Mouse (Mus musculus) spleen, adult 2 months (tissue): ENCODE results near the gene Apoc1. TPM values are rescaled to one million over a fixed set of nuclear protein-coding genes. Genes with fewer than 3 reads are reported as not detected.

ENCODE experiments used
- DNase-seq, 2 experiments: peaks; one replicate each; pipeline versions ENCODE4 v3.0.0 to v3.0.0-alpha.2; 2012 to 2021; ENCODE audit warnings: low spot score in 2 of 2, low read depth in 1 of 2
- H3K27ac ChIP-seq: fragments of 200-500 bp; 2 replicates; pipeline ENCODE4 v1.5.1; 2012; ENCODE audit warnings: low read length, inconsistent platforms; ENCODE audit not compliant: insufficient read depth
- H3K27me3 ChIP-seq: fragments of 200-500 bp; 2 replicates; pipeline ENCODE4 v1.6.1; 2012; ENCODE audit warnings: mild to moderate bottlenecking, moderate library complexity, low read length, inconsistent platforms; ENCODE audit not compliant: control insufficient read depth, insufficient read depth
- H3K36me3 ChIP-seq: fragments of 200-500 bp; 2 replicates; pipeline ENCODE4 v1.6.1; 2012; ENCODE audit warnings: mild to moderate bottlenecking, low read length, inconsistent platforms; ENCODE audit not compliant: control insufficient read depth, insufficient read depth
- H3K4me1 ChIP-seq: fragments of 200-500 bp; 2 replicates; pipeline ENCODE4 v1.6.1; 2011; ENCODE audit warnings: inconsistent platforms; ENCODE audit not compliant: control insufficient read depth, insufficient read depth, insufficient read length
- H3K4me3 ChIP-seq: fragments of 200-500 bp; 2 replicates; pipeline ENCODE4 v1.5.1; 2011; ENCODE audit warnings: mild to moderate bottlenecking, inconsistent platforms; ENCODE audit not compliant: insufficient read depth, insufficient read length; ENCODE audit errors: extremely low read depth
- CTCF ChIP-seq: fragments of 200-500 bp; IDR thresholded peaks from 2 replicates; pipeline ENCODE4 v1.5.1; 2011; ENCODE audit warnings: mild to moderate bottlenecking, inconsistent platforms; ENCODE audit not compliant: insufficient read depth, insufficient read length, insufficient replicate concordance; ENCODE audit errors: extremely low read depth
- POLR2A ChIP-seq: fragments of 200-500 bp; IDR thresholded peaks from 2 replicates; pipeline ENCODE4 v1.6.1; 2011; ENCODE audit warnings: low read depth, low read length, inconsistent platforms
- WGBS: fragments of 180-500 bp; shearing (Covaris S2); methylation state at CpG from one replicate; pipeline ENCODE4 v1.1.7; 2018; 5-methylcytosine and 5-hydroxymethylcytosine counted together
- polyA plus RNA-seq: library from polyadenylated mRNA; depleted of rRNA; stranded (reverse); fragments of >200 nt; gene quantifications from 2 replicates; pipeline ENCODE4 v1.2.3, GENCODE M21; 2012

The Apoc1 gene
- polyA plus RNA-seq, 1 experiment: 4.3 TPM

DNA sequence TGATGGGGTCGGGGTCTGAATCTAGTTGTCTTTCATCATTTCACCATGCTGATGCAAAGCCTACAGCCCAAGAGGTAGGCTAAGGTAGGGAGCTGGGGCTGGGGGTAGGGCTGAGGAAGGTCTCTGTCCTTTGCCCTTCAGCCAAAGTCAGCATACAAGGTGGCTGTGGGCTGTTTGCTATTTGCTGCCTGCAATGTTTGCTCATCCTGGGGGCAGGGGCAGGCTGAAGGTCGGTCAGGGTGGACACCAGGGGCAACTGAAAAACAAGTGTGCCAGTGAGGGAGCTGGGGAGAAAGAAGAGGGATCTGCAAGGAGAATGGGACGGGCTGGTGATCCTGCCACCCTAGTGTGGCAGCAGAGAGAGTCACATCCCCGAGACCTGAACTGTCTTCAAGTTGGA is 7.1 kb downstream of the Apoc1 start:
- TF ChIP-seq CTCF (no peak), POLR2A (no peak)
- H3K27ac ChIP-seq: peak overlapping the region; percentile 60
- WGBS: 71% methylated on average over 4 of the region's 4 CpGs
- no peaks in the 10 kb centered on the region for H3K27me3 ChIP-seq
- H3K4me3 ChIP-seq: no peak overlapping the region
- no peaks in the 10 kb centered on the region for H3K36me3 ChIP-seq
- peaks cover 16% of the 10 kb centered on the region; the same call in 1 of the 2 replicates for H3K4me1 ChIP-seq
- DNase-seq: no peak

DNA sequence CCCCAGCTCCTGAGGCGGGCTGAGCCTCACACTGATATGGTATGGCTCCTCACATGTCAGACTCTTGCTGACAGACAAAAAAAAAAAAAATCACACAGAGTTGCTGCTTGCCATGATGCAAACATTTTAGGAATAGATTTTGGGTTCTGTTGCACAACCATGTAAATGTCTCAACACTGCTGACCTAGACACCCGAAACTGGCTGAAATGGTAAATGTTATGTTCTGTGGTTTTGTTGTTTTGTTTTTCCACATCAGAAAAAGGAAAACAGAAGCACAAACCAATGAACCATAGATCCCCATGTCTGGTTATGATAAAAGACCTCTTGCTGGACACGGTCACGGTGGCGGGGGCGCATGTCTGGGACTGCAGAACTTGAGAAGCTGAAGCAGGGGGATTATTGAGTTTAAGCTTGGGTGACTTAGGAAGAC is 8.7 kb downstream of the Apoc1 start:
- TF ChIP-seq POLR2A (no peak), CTCF (no peak)
- Histone ChIP-seq H3K4me1 (peaks cover 16% of the 10 kb centered on the region; the same call in 1 of the 2 replicates), H3K36me3 (no peaks in the 10 kb centered on the region), H3K27ac (peak overlapping the region; percentile 89), H3K27me3 (no peaks in the 10 kb centered on the region), H3K4me3 (no peak overlapping the region)
- WGBS: 45% methylated on average over 6 of the region's 6 CpGs
- peak in 1 of 2 experiments; percentile 66 for DNase-seq

DNA sequence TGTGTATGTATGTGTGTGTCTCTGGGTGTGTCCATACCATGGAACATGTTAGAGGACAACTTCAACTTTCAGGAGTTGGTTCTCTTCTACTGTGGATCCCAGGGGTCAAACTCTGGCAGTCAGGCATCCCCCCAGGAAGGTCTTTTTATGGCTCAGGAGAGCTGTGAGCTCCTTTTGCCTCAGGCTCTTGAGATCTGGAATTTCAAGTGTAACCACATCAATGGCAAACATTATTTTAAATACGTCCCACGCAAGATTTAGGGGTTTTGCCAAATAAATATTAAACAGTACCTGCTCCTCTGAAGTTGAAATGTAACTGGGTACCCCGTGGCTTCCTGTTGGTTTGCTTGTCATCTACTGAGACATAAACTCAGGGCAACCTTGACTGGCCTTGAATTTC is 9.5 kb downstream of the Apoc1 start:
- TF ChIP-seq POLR2A: no peak
- no peak for TF ChIP-seq CTCF
- Histone ChIP-seq H3K36me3 (no peaks in the 10 kb centered on the region), H3K27me3 (no peaks in the 10 kb centered on the region), H3K4me1 (peaks cover 16% of the 10 kb centered on the region; the same call in 1 of the 2 replicates), H3K27ac (peak overlapping the region; percentile 62), H3K4me3 (no peak overlapping the region)
- 58% methylated on average over 3 of the region's 3 CpGs for WGBS
- no peak for DNase-seq

DNA sequence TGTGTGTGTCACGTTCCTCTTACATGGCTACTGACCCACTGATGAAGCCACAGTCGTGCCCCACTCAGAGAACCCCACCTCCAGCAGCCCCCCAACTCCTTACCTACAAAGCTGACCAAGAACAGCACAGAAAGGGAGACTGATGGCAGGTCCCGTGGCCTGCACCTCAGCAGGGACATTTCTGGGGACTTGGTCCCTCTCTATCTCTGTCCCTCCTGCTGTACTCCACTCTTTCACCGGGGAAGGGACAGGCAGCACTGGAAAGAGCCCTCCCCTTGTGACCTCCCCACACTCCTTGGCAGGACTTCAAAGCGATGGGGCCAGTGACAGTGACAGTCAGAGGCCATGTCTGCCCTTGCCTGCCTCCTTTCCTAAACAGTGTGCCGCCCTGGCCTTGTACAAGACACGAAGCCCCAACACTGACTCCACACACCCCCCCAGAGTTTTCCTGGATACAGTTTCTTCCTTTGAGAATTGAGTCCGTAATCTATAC is 11.2 kb downstream of the Apoc1 start, which contains the start of the genes Gm44805 and Apoc4:
Gene Gm44805 (minus strand): TSS at position 222 of the 493 bp plus-strand sequence.
Gene Apoc4 (minus strand): TSS at position 278 of the 493 bp plus-strand sequence.
- H3K4me3 ChIP-seq: no peak within 1 kb of the TSS
- no peak for DNase-seq

DNA sequence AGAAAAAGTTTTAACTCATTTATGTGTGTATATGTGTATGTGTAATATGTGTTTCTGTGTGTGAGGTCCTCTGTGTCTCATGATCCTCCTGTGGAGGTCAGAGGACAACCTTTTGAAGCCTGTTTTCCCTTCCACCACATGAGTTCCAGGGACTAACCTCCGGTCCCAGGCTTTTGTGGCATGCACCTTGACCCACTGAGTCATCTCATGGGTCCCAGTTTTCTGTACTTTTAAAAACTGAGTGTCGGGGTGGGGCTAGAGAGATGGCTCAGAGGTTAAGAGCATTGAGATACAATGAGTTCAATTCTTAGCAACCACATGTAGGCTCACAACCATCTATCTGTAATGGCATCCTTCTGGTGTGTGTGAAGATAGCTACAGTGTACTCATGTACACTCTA is 11.8 kb downstream of the Apoc1 start:
- DNase-seq: no peak
- Histone ChIP-seq H3K27ac (no peak overlapping the region), H3K4me3 (no peak overlapping the region), H3K27me3 (no peaks in the 10 kb centered on the region), H3K4me1 (peaks cover 13% of the 10 kb centered on the region; the same call in 1 of the 2 replicates), H3K36me3 (no peaks in the 10 kb centered on the region)
- TF ChIP-seq CTCF: no peak
- TF ChIP-seq POLR2A: no peak
- 87% methylated on average over 2 of the region's 2 CpGs for WGBS

More for the DNA sequence above, 11.2 kb downstream of the Apoc1 start, which contains the start of the genes Gm44805 and Apoc4:
- TF ChIP-seq POLR2A (no peak), CTCF (no peak)
- H3K27ac ChIP-seq: no peak within 1 kb of the TSS
- peaks cover 16% of the 10 kb centered on the region; the same call in 1 of the 2 replicates for H3K4me1 ChIP-seq
- 80% methylated on average over 8 of the region's 8 CpGs for WGBS
- no peaks in the 10 kb centered on the region for H3K27me3 ChIP-seq
- H3K36me3 ChIP-seq: no peaks in the 10 kb centered on the region

DNA sequence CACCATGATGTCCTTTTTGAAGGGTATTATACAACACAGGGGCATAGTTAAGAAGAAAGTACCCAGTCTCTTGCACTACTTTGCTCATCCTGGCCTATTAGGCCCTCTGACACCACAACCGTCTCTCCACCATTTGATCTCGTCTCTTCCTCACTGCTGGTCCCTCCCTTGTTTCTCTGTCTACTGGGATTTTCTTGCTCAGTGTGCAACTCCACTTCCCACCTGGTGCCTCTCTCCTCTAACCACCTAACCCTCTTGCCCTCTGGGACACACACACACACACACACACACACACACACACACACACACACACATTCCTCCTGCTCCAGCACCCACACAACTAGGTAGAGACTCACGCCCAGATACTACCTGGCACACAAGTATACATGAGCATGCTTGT is 13.6 kb downstream of the Apoc1 start:
- Histone ChIP-seq H3K27me3 (no peaks in the 10 kb centered on the region), H3K27ac (no peak overlapping the region), H3K4me3 (no peak overlapping the region), H3K36me3 (no peaks in the 10 kb centered on the region), H3K4me1 (peaks cover 2% of the 10 kb centered on the region; the same call in 1 of the 2 replicates)
- no peak for TF ChIP-seq CTCF
- TF ChIP-seq POLR2A: no peak
- WGBS: 92% methylated on average over 3 of the region's 3 CpGs
- DNase-seq: no peak

DNA sequence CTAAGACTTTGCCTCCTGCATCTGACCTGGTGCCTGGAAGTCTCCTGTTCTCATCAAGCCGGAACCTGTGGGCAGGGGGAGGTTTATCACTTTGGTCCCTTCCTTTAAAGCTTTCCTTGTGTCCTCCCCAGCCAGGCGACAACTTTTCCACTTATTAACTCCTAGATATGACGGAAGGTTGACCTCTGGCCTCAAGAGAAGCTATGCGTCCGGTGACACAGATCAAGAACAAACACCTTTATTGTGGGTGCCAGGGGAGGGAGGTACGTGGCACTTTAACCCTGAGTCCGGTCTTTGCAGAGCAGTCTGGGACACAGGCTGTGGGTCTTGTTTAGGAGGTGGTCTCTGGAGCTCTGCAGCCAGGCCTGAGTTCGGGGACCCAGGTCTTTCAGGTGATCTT is 14.6 kb downstream of the Apoc1 start, which contains the start of gene Apoc2:
Gene Apoc2 (minus strand): TSS at position 70 of the 400 bp plus-strand sequence.
- no peak for TF ChIP-seq CTCF
- no peaks in the 10 kb centered on the region; the same call in 1 of the 2 replicates for H3K4me1 ChIP-seq
- H3K36me3 ChIP-seq: no peaks in the 10 kb centered on the region
- no peak within 1 kb of the TSS for H3K27ac ChIP-seq
- DNase-seq: no peak
- H3K27me3 ChIP-seq: no peaks in the 10 kb centered on the region
- no peak within 1 kb of the TSS for H3K4me3 ChIP-seq
- 93% methylated on average over 8 of the region's 8 CpGs for WGBS
